Mouse (Mus musculus) adrenal gland, adult 10 weeks (tissue): ENCODE results near the gene Obp1a. TPM values are rescaled to one million over a fixed set of nuclear protein-coding genes. Genes with fewer than 3 reads are reported as not detected.

Experiments
- polyA plus RNA-seq: library from polyadenylated mRNA; stranded (reverse); fragments of 350-450 nt; fragmentation: Illumina TruSeq; extraction: RNeasy Lipid Tissue Mini Kit (QIAGEN cat#74804); gene quantifications from one replicate; pipeline ENCODE4 v1.2.3, GENCODE M21; 2014; ENCODE audit warnings: low read depth, low replicate concordance

Obp1a gene
- not detected for polyA plus RNA-seq

GRCm38 (mm10) chrX:78091274-78091673 lies at the start of gene Obp1a:
Obp1a (minus strand) TSS chrX:78091374.

GRCm38 (mm10) chrX:78125167-78125566 lies 34.0 kb upstream of the Obp1a start, which contains the start of gene Gm5938:
Gm5938 (plus strand) TSS chrX:78125467.

Other genes starting within 250 kb of the Obp1a start
- gene Pbsn, start 237.8 kb downstream of the Obp1a start, polyA plus RNA-seq, result not detected
- not detected for gene Gm14744, start 226.6 kb downstream of the Obp1a start, polyA plus RNA-seq
- not detected for gene 5430402E10Rik, start 166.3 kb downstream of the Obp1a start, polyA plus RNA-seq
- gene Gm5938, start 34.1 kb upstream of the Obp1a start, polyA plus RNA-seq, result not detected
- gene Obp1b, start 95.4 kb upstream of the Obp1a start, polyA plus RNA-seq, result not detected
- gene Gm14743, start 154.5 kb upstream of the Obp1a start, polyA plus RNA-seq, result not detected